Mouse (Mus musculus): Measurements from ENCODE around the gene Cacul1. TPM values are rescaled to one million over a fixed set of nuclear protein-coding genes. Genes with fewer than 3 reads are reported as not detected.

Cacul1 gene
- total RNA-seq, 2 experiments from 2014 or later = 51.1 to 54.8 TPM

DNA sequence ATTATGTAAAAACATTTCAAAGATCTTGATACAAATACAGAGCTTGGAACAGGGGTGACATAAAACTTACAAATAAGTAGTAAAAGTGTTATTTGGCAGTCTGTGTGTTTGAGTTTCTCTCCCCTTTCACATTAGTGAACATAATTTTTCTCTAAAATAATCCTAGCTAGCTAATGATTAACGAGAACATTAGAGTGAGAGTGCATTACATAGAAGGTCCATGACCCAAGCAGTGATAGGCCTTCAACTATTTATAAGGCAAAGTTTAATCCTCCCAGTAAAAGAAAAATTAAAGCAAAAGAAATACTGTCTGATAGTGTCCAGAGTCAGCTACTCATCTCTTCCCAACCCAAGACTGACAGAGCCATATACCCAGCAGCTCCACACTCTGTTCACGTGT lies 48.9 kb downstream of the Cacul1 start:
- no peak for DNase-seq (ENCODE audit: low spot score in 2 of 2)

DNA sequence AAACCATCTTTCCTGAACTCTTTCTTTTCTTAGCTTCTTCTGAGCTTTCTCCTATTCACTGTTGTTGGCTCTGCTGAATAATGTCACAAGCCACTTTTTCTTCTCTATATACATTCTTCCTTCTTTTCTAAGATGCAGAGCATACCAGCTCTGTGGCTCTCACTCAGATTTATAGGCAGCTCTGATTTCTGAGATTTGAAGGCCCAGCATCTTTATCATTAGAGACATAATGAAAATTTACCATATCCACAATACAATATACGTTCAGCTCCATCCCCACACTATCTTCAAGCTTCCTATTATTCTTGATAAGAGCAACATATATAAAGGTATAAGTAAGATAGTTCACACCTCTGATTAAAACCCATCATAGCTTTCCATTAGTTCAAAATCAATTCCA lies 50.7 kb downstream of the Cacul1 start:
- DNase-seq (ENCODE audit: low spot score in 2 of 2) = no peak

DNA sequence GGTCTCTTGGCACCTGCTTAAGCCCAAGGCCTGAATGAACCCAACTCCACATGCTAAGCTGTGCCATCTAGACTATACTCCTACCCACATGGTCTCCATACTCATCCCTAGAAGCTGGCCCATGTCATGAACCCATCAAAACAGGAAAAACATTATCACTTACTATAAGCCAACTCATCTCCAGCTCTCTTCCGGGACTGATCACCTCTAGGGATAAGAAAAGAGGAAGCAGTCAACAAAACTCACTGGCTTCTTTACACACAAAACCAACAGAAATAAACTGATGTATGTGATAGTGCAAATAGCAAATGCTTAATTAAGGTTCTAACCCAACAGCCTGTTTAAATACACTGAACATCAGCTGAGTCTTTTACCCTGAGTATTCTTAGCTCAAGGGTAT lies 51.5 kb downstream of the Cacul1 start:
- no peak for DNase-seq (ENCODE audit: low spot score in 2 of 2)

DNA sequence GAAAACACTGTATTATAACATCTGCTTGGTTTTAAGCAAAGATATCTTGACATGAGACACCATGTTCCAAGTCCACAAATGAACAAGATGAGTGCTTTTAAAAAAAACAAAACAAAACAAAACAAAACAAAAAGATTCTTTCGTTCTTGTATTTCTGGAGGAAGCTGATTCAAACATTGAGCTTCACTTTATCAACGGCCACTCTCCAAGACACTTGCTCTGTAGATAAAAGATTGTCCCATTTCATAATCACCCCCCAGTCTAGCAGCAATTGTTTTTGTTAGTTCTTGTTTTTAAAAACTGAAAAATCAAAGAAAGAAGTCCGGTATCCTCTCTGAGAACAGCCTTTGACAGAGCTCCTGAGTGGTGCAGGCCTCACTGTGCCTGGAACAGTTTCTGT lies 52.2 kb downstream of the Cacul1 start:
- no peak for DNase-seq (ENCODE audit: low spot score in 2 of 2)

DNA sequence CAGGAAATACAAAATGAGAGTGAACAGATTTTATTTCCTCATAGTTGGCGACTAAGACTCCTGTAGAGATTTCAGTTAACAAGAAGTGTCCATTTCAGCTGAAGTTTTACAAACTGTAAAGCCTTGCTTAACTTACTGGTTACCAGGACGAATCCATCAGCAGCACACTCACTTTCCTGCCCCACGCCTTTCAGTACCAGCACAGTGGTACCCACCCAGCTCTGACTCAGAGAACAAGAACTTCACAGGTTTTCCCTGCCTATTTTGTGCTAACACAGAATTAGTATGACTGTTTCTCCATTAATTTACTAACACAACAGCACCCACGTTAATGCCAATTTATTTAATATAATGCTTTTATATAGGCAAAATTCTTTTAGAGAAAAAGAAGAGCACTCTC lies 53.9 kb downstream of the Cacul1 start:
- DNase-seq (ENCODE audit: low spot score in 2 of 2) = no peak

DNA sequence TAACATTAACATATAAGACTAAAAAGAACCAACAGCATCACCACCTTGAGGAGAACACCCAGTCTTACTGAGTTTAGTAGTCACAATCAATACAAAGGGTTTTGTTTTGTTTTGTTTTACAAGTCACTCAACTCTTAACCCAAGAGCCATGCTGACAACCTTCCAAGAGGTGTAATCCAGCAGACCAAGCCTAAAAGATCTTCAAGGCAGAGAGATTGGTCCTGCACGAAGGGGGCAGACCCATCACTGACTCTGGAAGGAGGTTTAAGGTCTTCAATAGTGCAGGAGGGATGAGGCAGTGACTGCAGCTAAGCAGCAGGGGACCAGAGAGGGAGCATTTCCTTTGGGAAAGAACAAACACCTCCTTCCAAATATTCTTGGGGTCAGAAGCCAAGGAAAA lies 55.7 kb downstream of the Cacul1 start:
- no peak for DNase-seq (ENCODE audit: low spot score in 2 of 2)

DNA sequence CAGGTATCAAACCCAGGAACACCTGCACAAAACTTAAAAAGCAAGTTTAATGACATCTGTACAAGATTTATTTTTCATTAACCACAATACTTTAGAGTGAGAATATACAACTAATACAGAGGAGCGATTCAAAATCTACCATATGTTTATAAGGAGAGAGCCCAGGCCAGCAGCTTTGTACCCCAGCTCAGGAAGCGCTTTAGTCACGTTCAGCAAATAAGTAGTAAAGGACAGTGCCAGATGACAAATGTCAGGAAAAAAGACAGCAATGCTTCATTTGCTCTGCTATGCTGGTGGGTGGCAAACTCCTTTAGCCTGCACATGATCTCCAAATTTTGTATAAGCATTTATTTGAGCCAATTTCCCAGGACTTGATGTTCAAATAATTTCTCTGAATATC lies 56.1 kb downstream of the Cacul1 start:
- DNase-seq (ENCODE audit: low spot score in 2 of 2) = peak in 1 of 2 experiments; percentile 13

DNA sequence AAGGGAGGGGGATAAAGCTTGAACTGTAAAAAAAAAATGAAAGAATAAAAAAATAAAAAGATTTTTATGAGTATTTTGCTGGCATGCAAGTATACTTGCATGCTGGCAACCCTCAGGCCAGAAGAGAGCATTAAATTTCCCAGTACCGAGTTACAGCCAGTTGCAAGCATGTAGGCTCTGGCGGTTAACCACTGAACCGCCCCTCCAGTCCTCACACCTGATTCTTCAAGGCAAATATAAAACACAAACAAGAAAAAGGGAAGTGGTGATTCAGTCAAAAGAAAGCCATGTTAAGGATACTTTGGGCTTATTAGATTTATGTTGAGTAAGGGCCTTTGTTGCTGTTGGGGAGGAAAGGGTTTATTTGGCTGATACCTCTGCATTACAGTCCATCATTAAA lies 60.7 kb downstream of the Cacul1 start:
- no peak for DNase-seq (ENCODE audit: low spot score in 2 of 2)

DNA sequence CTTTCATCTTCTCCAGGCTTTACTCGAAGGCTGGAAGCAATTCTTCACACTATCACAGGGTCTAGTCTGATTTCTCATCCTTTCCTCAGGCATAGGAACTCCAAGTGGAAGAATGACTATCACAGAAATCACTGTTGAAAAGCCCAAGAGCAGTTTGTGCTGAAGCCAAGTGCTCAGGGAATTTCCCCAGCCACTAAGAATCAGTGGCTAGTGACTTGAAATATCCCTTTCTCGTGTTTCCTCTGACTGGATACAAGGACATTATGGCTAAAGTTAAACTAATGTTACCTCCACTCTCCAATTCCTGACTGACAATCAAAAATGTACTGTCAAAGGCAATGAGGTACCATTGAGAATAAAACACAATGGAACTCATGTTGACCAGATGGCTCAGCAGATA lies 65.8 kb downstream of the Cacul1 start:
- DNase-seq (ENCODE audit: low spot score in 2 of 2) = no peak

DNA sequence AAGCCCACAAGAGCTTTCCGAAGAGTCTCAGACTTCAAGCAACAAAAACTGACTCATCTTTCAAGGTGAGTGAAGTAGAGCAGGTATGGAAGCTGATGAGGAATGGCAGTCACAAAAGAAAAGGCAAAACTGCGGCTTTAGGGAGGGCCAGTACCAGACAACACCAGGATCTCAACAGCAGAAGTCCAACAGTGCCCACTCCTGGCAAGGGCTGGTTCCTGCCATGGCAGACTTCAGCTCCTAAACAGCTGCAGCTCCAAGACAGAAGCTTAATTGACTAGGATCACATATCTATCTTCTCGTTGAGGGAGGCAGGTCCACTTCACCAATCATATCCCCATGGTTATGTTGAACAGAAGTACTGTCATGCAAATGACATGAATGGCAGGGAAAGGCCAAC lies 67.4 kb downstream of the Cacul1 start:
- DNase-seq (ENCODE audit: low spot score in 2 of 2) = peak in 1 of 2 experiments; percentile 25

DNA sequence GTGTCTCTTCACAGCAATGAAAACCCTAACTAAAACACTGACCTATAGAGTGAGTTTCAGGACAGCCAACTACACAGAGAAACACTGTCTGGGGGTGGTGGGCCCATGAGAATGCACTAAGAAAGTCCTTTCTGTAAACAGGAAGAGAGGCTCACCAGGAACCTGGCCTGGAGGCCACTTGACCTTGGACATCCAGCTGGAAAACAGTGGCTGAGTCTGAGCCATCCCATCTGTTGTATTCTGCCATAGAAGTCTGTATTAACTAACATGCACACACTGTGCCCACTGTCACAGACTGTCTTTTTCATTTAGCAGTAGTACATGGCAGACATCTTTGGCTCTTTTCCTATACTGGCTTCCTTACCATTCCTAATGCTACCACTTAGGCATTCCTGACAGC lies 80.6 kb downstream of the Cacul1 start:
- DNase-seq (ENCODE audit: low spot score in 2 of 2) = no peak

DNA sequence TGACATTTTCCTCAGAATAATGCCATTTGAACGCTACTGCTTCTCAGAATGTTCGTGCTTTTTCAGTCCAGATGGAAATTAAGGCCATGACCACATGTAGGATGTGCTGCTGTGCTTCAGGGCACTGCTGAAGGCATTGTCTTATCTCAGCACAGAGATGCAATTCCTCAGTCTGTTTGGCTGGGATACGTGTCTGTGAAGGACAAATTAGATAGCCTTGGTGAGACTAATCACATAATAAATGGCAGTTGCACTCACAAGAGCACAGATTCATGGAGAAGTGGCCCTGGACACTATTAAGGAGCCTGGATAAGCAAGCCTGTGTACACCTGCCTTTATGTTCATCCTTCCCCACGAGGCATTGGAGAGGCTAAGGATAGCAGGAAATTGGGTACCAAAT lies 83.7 kb downstream of the Cacul1 start:
- DNase-seq (ENCODE audit: low spot score in 2 of 2) = no peak

DNA sequence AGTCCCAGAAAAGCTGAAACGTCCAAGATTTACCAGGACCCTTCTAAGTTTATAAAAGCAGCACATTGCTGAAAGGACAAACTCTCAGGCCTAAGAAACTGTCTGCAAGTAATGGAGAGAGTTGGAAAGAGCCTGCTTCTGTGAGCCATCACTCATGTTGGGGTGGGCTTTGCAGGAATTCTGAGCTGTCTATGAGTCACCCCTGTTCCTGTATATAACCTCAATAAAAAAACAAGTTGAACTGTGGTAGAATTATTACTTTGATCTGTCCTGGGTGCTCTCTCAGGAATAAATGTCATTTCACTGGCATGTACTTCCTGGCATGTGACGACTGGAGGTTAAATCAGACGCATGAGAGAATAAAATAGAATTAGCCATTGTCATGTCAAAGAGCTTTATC lies 85.1 kb downstream of the Cacul1 start:
- no peak for DNase-seq (ENCODE audit: low spot score in 2 of 2)

DNA sequence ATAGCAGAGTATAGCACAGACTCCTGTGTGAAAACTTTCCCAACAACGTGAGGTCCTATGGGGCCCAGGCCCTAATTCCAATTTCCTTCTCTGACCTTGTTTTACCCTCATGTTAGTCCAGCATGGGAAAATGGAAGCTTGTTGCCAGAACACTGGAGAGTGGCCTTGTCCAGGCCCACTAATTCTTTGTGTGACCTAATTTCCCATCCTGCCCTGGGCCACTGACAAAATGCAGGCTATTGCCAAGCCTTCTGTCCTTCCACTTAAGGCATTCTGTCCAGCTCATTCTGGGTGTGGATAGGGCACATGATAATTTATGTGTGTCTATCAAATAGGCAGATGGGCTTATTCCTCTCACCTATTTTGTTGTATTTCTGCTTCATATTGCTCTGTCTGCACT lies 91.3 kb downstream of the Cacul1 start:
- no peak for DNase-seq (ENCODE audit: low spot score in 2 of 2)

DNA sequence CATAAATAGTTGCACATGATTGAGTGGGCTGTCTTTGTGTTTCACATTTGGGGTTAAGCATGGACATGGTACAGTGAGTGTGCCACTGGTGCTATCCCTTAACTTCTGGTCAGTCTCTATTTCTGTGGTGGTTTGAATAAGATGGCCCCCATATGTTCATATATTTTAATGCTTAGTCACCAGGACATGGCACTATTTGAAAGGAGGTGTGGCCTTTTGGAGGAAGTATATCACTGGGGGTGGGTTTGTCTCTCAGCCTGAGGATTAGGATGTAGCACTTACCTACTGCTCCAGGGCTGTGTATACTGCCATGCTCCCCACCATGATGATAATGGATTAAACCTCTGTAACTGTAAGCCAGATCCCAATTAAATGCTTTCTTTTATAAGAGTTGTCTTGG lies 95.6 kb downstream of the Cacul1 start:
- DNase-seq (ENCODE audit: low spot score in 2 of 2) = no peak

DNA sequence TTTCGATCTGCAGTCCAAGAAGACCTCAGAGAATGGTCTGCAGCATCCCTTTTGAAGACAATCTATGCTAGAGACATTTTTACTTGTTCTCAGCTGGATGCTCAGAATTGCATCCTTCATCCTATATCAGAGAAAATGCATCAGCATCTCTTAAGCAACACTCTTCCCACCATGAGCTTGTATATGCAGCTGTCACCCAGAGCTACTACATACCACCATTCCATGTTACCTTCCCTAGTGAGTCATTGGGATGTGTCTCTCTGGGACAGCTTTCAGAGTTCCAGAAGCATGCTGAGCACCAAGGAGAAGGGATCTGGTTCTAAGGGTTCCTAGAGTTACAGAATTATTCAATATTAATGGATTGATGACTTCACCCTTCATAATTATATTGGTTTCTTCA lies 102.0 kb downstream of the Cacul1 start:
- no peak for DNase-seq (ENCODE audit: low spot score in 2 of 2)

DNA sequence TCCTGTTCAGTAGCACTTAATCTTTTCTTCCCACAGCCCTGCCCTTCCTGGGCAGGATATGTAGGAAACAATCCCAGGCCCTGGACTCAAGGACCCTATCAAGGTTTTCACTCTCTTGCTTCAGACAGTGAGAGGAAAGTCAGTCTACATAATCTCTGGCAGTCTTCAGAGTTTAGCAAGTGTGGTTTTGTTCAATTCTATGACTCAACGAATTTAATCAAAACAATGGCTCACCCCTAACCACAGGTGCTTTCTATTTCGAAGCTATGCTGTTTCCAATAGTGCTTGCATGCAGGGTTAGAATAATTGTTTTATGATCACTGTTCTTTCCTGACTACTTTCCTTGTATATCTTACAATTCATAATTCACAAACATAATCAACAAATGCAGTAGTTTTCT lies 103.0 kb downstream of the Cacul1 start:
- no peak for DNase-seq (ENCODE audit: low spot score in 2 of 2)

Small RNAs within 50 kb of the gene (microRNA-seq; reads per million reads assigned to microRNA genes)
- gene Gm25238 = 0 reads per million in 2 experiments

Other genes with a start within 250 kb of the Cacul1 start
- gene Prlhr, start 112.7 kb downstream of the Cacul1 start, total RNA-seq (2021) = under 1 TPM; 0.27 to 0.48 TPM
- 10 to 100 TPM; 18.5 TPM for gene Nanos1, start 175.0 kb upstream of the Cacul1 start, total RNA-seq (2021)
- gene Eif3a, start 209.6 kb upstream of the Cacul1 start, total RNA-seq (2021) = 10 to 100 TPM; 95.6 to 99.8 TPM
- gene Fam45a, start 230.6 kb upstream of the Cacul1 start, total RNA-seq (2021) = 10 to 100 TPM; 44.5 to 45.3 TPM